35 mouse cellular contexts compared by ENCODE assay signal in genomic region chr1:159124874-159125273, GRCm38 (mm10).
"Had no signal": no experiment of that assay in that cellular context is flagged by ENCODE, and none has a peak within 500 bp of the region (broad histone marks: within the 10 kb centered on the region; RNA-seq: fewer than 3 reads in every experiment).

No protein-coding gene starts in this region.

- H3K4me2 ChIP-seq: heart, embryonic 11.5 days; heart, embryonic 12.5 days; heart, embryonic 13.5 days; heart, embryonic 15.5 days; hindbrain, embryonic 12.5 days; hindbrain, embryonic 13.5 days; hindbrain, embryonic 14.5 days; hindbrain, embryonic 15.5 days; intestine, embryonic 15.5 days; kidney, embryonic 15.5 days had no signal

- H3K9me3 ChIP-seq: heart, embryonic 12.5 days; heart, embryonic 13.5 days; heart, embryonic 15.5 days; hindbrain, embryonic 10.5 days; hindbrain, embryonic 12.5 days; hindbrain, embryonic 13.5 days; hindbrain, embryonic 15.5 days; intestine, embryonic 15.5 days; kidney, embryonic 15.5 days had no signal

- ATAC-seq: hindbrain, embryonic 16.5 days; hindbrain, postnatal 0 days; inflammation-experienced regulatory T-cells, adult 6 months; intestine, embryonic 15.5 days; intestine, embryonic 16.5 days; intestine, postnatal 0 days had no signal

- H3K36me3 ChIP-seq: heart, embryonic 12.5 days; heart, embryonic 13.5 days; heart, embryonic 15.5 days; hindbrain, embryonic 10.5 days; hindbrain, embryonic 12.5 days; hindbrain, embryonic 13.5 days; hindbrain, embryonic 15.5 days; intestine, embryonic 15.5 days; kidney, embryonic 15.5 days had no signal

- H3K9ac ChIP-seq: heart, embryonic 12.5 days; heart, embryonic 13.5 days; heart, embryonic 15.5 days; hindbrain, embryonic 12.5 days; hindbrain, embryonic 13.5 days; hindbrain, embryonic 14.5 days; hindbrain, embryonic 15.5 days; intestine, embryonic 15.5 days; kidney, embryonic 15.5 days had no signal

- H3K27ac ChIP-seq: heart, adult 2 months; heart, embryonic 13.5 days; heart, embryonic 15.5 days; hindbrain, embryonic 10.5 days; hindbrain, embryonic 12.5 days; hindbrain, embryonic 13.5 days; hindbrain, embryonic 14.5 days; hindbrain, embryonic 15.5 days; hindbrain, postnatal 0 days; intestine, embryonic 15.5 days; kidney, embryonic 15.5 days; kidney, postnatal 0 days; layer of hippocampus, adult 2 months had no signal

- H3K27me3 ChIP-seq: heart, embryonic 12.5 days; heart, embryonic 13.5 days; heart, embryonic 15.5 days; hindbrain, embryonic 12.5 days; hindbrain, embryonic 13.5 days; hindbrain, embryonic 15.5 days; intestine, embryonic 15.5 days; kidney, embryonic 15.5 days had no signal

- DNase-seq: heart, adult 2 months; heart, postnatal 10 days; heart, postnatal 14 days; heart, postnatal 36 days; heart, postnatal 4 days; kidney, adult 11 months; kidney, adult 18-20 months; kidney, adult 2 months; kidney, adult 8-10 months; kidney, adult 9 months; kidney, postnatal 10 days; kidney, postnatal 14 days; kidney, postnatal 25 days; kidney, postnatal 36 days; kidney, postnatal 4 days; layer of hippocampus, adult 9-11 months; layer of hippocampus, postnatal 36 days had no signal

- H3K4me3 ChIP-seq: heart, adult 2 months; heart, embryonic 12.5 days; heart, embryonic 13.5 days; heart, embryonic 15.5 days; hindbrain, embryonic 10.5 days; hindbrain, embryonic 12.5 days; hindbrain, embryonic 13.5 days; hindbrain, embryonic 15.5 days; intestine, embryonic 15.5 days; kidney, embryonic 15.5 days; layer of hippocampus, adult 2 months had no signal

- H3K4me1 ChIP-seq: heart, embryonic 12.5 days; heart, embryonic 13.5 days; heart, embryonic 15.5 days; hindbrain, embryonic 10.5 days; hindbrain, embryonic 12.5 days; hindbrain, embryonic 13.5 days; hindbrain, embryonic 15.5 days; intestine, embryonic 15.5 days; kidney, embryonic 15.5 days had no signal
